Comparison of ENCODE assay signal across 10 mouse cellular contexts in genomic region chr2:31636742-31637141, GRCm38 (mm10). TPM values are rescaled to one million over a fixed set of nuclear protein-coding genes. Genes with fewer than 3 reads are reported as not detected.
DNase-seq lines count a peak whose midpoint lies in the region; ATAC-seq and TF ChIP-seq lines count a peak whose summit lies in the region.
"Had no signal": no experiment of that assay in that cellular context is flagged by ENCODE, and none has a peak within 500 bp of the region (broad histone marks: within the 10 kb centered on the region; RNA-seq: fewer than 3 reads in every experiment).

No protein-coding gene starts in this region.

- ATAC-seq in liver, embryonic 12.5 days: no peak
- no peak for ATAC-seq in liver, postnatal 0 days
- ATAC-seq in embryonic facial prominence, embryonic 15.5 days (ENCODE audit: insufficient number of reproducible peaks, low FRiP score, low TSS enrichment, low read depth): no peak
- ATAC-seq in stomach, embryonic 14.5 days (ENCODE audit: insufficient number of reproducible peaks, insufficient read depth, low FRiP score, low read depth): no peak

- peaks cover 19% of the 10 kb centered on the region; the same call in 1 of the 2 replicates for H3K4me1 ChIP-seq in liver, embryonic 12.5 days
- no peaks in the 10 kb centered on the region for H3K4me1 ChIP-seq in liver, postnatal 0 days (ENCODE audit: insufficient read depth)
- H3K4me1 ChIP-seq in embryonic facial prominence, embryonic 15.5 days: peaks cover 57% of the 10 kb centered on the region
- H3K4me1 ChIP-seq in limb, embryonic 10.5 days: peaks cover 52% of the 10 kb centered on the region
- H3K4me1 ChIP-seq in stomach, embryonic 14.5 days (ENCODE audit: control insufficient read depth, insufficient read depth, low read length): peaks cover 6% of the 10 kb centered on the region

- no peaks in the 10 kb centered on the region for H3K36me3 ChIP-seq in liver, embryonic 12.5 days
- H3K36me3 ChIP-seq in liver, postnatal 0 days (replicated peaks; ENCODE audit: insufficient read depth, low read length): no peaks in the 10 kb centered on the region
- no peaks in the 10 kb centered on the region for H3K36me3 ChIP-seq in embryonic facial prominence, embryonic 15.5 days
- no peaks in the 10 kb centered on the region for H3K36me3 ChIP-seq in limb, embryonic 10.5 days
- H3K36me3 ChIP-seq in stomach, embryonic 14.5 days (ENCODE audit: control insufficient read depth, insufficient read depth, low read length): no peaks in the 10 kb centered on the region

- H3K9me3 ChIP-seq in liver, embryonic 12.5 days (replicated peaks): no peaks in the 10 kb centered on the region
- H3K9me3 ChIP-seq in liver, postnatal 0 days (ENCODE audit: low read length): no peaks in the 10 kb centered on the region
- H3K9me3 ChIP-seq in embryonic facial prominence, embryonic 15.5 days (replicated peaks): no peaks in the 10 kb centered on the region
- no peaks in the 10 kb centered on the region for H3K9me3 ChIP-seq in limb, embryonic 10.5 days (replicated peaks)
- H3K9me3 ChIP-seq in stomach, embryonic 14.5 days (ENCODE audit: control insufficient read depth, low read depth, low read length): no peaks in the 10 kb centered on the region

- no peak overlapping the region for H3K27ac ChIP-seq in liver, embryonic 12.5 days
- H3K27ac ChIP-seq in liver, postnatal 0 days (ENCODE audit: low read depth): no peak overlapping the region
- H3K27ac ChIP-seq in embryonic facial prominence, embryonic 15.5 days (replicated peaks): no peak overlapping the region
- no peak overlapping the region for H3K27ac ChIP-seq in limb, embryonic 10.5 days
- no peak overlapping the region for H3K27ac ChIP-seq in stomach, embryonic 14.5 days (ENCODE audit: low read length)

- no peak for TF ChIP-seq CTCF in liver, postnatal 0 days (IDR thresholded peaks at IDR 0.05; ENCODE audit: low read depth)

- DNase-seq in liver, postnatal 0 days: no peak
- DNase-seq in limb, embryonic 10.5 days (ENCODE audit: low spot score): no peak
- no peak for DNase-seq in left cerebral cortex, postnatal 10 days (ENCODE audit: extremely low spot score in 1 of 2, low spot score in 2 of 2)
- DNase-seq in urinary bladder, postnatal 4 days (ENCODE audit: low spot score in 2 of 2): no peak
- DNase-seq in right cerebral cortex, postnatal 36 days (ENCODE audit: low spot score in 2 of 2): no peak
- DNase-seq: cerebellum, adult 9-10 months had no signal

- peak overlapping the region; percentile 22; the same call in 1 of the 2 replicates for H3K4me2 ChIP-seq in liver, embryonic 12.5 days
- H3K4me2 ChIP-seq in liver, postnatal 0 days (ENCODE audit: low read depth, low read length): no peak overlapping the region
- peak overlapping the region; percentile 42 for H3K4me2 ChIP-seq in embryonic facial prominence, embryonic 15.5 days (replicated peaks)
- H3K4me2 ChIP-seq in stomach, embryonic 14.5 days (replicated peaks; ENCODE audit: low read depth, low read length): 0 out of 2 replicates have a peak overlapping the region, but pooled peaks have one; percentile 5

- no peak for TF ChIP-seq EP300 in liver, postnatal 0 days (IDR thresholded peaks at IDR 0.05; ENCODE audit: low read depth)

- no peak overlapping the region; the same call in 1 of the 2 replicates for H3K4me3 ChIP-seq in liver, embryonic 12.5 days
- H3K4me3 ChIP-seq in liver, postnatal 0 days (ENCODE audit: low read depth, low read length): no peak overlapping the region
- H3K4me3 ChIP-seq in embryonic facial prominence, embryonic 15.5 days (replicated peaks): peak overlapping the region; percentile 26
- H3K4me3 ChIP-seq in limb, embryonic 10.5 days: peak overlapping the region; percentile 35
- H3K4me3 ChIP-seq in stomach, embryonic 14.5 days (ENCODE audit: low read depth, low read length): peak overlapping the region; percentile 18; the same call in 1 of the 2 replicates

- 6% methylated on average over 35 of the region's 35 CpGs for WGBS in liver, embryonic 12.5 days (ENCODE audit: insufficient replicate concordance)
- under 1% methylated on average over 33 of the region's 35 CpGs for WGBS in liver, postnatal 0 days (ENCODE audit: insufficient replicate concordance)
- under 1% methylated on average over 35 of the region's 35 CpGs for WGBS in embryonic facial prominence, embryonic 15.5 days
- under 1% methylated on average over 35 of the region's 35 CpGs for WGBS in limb, embryonic 10.5 days
- under 1% methylated on average over 35 of the region's 35 CpGs for WGBS in stomach, embryonic 14.5 days

- H3K9ac ChIP-seq in liver, embryonic 12.5 days: no peak overlapping the region
- no peak overlapping the region for H3K9ac ChIP-seq in liver, postnatal 0 days (replicated peaks)
- H3K9ac ChIP-seq in embryonic facial prominence, embryonic 15.5 days: no peak overlapping the region
- no peak overlapping the region for H3K9ac ChIP-seq in stomach, embryonic 14.5 days (replicated peaks; ENCODE audit: low read depth, low read length)

- peaks cover 100% of the 10 kb centered on the region for H3K27me3 ChIP-seq in liver, embryonic 12.5 days (replicated peaks)
- H3K27me3 ChIP-seq in liver, postnatal 0 days (ENCODE audit: insufficient read depth, low read length): peaks cover 98% of the 10 kb centered on the region
- H3K27me3 ChIP-seq in embryonic facial prominence, embryonic 15.5 days: peaks cover 100% of the 10 kb centered on the region
- H3K27me3 ChIP-seq in limb, embryonic 10.5 days (ENCODE audit: low read depth, poor library complexity, severe bottlenecking): peaks cover 100% of the 10 kb centered on the region
- H3K27me3 ChIP-seq in stomach, embryonic 14.5 days (ENCODE audit: control insufficient read depth, insufficient read depth, low read length): peaks cover 82% of the 10 kb centered on the region

- intact Hi-C loops in left cerebral cortex, postnatal 10 days (cut with DNase I): no loop called here

RNA-seq across cellular contexts. Expression of gene Prdm12, which starts 3.1 kb away (rescaled TPM):
- not detected in 2 replicates for polyA plus RNA-seq in liver, embryonic 12.5 days (2016; fragmentation: Nextera tagmentation; extraction: Ambion mirVana)
- not detected in 2 replicates for polyA plus RNA-seq in liver, postnatal 0 days (2015; fragmentation: Nextera tagmentation; extraction: Ambion mirVana)
- polyA plus RNA-seq in embryonic facial prominence, embryonic 15.5 days (2015; fragmentation: Nextera tagmentation; extraction: Ambion mirVana): 0.08 and 0.19 TPM in 2 replicates
- polyA plus RNA-seq in limb, embryonic 10.5 days (2016; fragmentation: Nextera tagmentation; extraction: Ambion mirVana): 0.10 TPM in 1 of 2 replicates, not detected in the other
- polyA plus RNA-seq in stomach, embryonic 14.5 days (2014; fragmentation: Nextera tagmentation; extraction: Ambion mirVana): not detected in 2 replicates
- under 1 TPM; 0.36 to 0.54 TPM for total RNA-seq in left cerebral cortex, postnatal 10 days (2021)
- total RNA-seq: granulocyte monocyte progenitor cell, adult 5-6 weeks had no signal

RNA-seq across cellular contexts. Expression of gene Exosc2, which starts 33.8 kb away (rescaled TPM):
- polyA plus RNA-seq in liver, embryonic 12.5 days (2016; fragmentation: Nextera tagmentation; extraction: Ambion mirVana): 57.8 and 64.9 TPM in 2 replicates
- 14.2 and 14.6 TPM in 2 replicates for polyA plus RNA-seq in liver, postnatal 0 days (2015; fragmentation: Nextera tagmentation; extraction: Ambion mirVana)
- polyA plus RNA-seq in embryonic facial prominence, embryonic 15.5 days (2015; fragmentation: Nextera tagmentation; extraction: Ambion mirVana): 61.8 and 64.0 TPM in 2 replicates
- polyA plus RNA-seq in limb, embryonic 10.5 days (2016; fragmentation: Nextera tagmentation; extraction: Ambion mirVana): 113 and 131 TPM in 2 replicates
- polyA plus RNA-seq in stomach, embryonic 14.5 days (2014; fragmentation: Nextera tagmentation; extraction: Ambion mirVana): 54.2 and 57.8 TPM in 2 replicates
- 10 to 100 TPM; 24.2 to 26.3 TPM for total RNA-seq in left cerebral cortex, postnatal 10 days (2021)

RNA-seq across cellular contexts. Expression of gene Abl1, which starts 51.4 kb away (rescaled TPM):
- 12.9 and 13.4 TPM in 2 replicates for polyA plus RNA-seq in liver, embryonic 12.5 days (2016; fragmentation: Nextera tagmentation; extraction: Ambion mirVana)
- polyA plus RNA-seq in liver, postnatal 0 days (2015; fragmentation: Nextera tagmentation; extraction: Ambion mirVana): 4.1 and 4.5 TPM in 2 replicates
- polyA plus RNA-seq in embryonic facial prominence, embryonic 15.5 days (2015; fragmentation: Nextera tagmentation; extraction: Ambion mirVana): 40.9 and 42.3 TPM in 2 replicates
- polyA plus RNA-seq in limb, embryonic 10.5 days (2016; fragmentation: Nextera tagmentation; extraction: Ambion mirVana): 65.0 and 70.5 TPM in 2 replicates
- 44.0 and 46.4 TPM in 2 replicates for polyA plus RNA-seq in stomach, embryonic 14.5 days (2014; fragmentation: Nextera tagmentation; extraction: Ambion mirVana)
- total RNA-seq in left cerebral cortex, postnatal 10 days (2021): 10 to 100 TPM; 39.7 to 40.5 TPM

Comparison
In these comparisons a context has a peak if more than half of its experiments do, and no peak if none do; other contexts are left out.
1. H3K4me3 ChIP-seq: peak in embryonic facial prominence, embryonic 15.5 days (single experiment), limb, embryonic 10.5 days (single experiment) and stomach, embryonic 14.5 days (single experiment); none in liver, embryonic 12.5 days (single experiment) and liver, postnatal 0 days (single experiment).